Mouse (Mus musculus) left cerebral cortex, adult 11 months (tissue): ENCODE measurements around the gene Tbpl1.

Source experiments
- DNase-seq: peaks from one replicate; pipeline ENCODE4 v3.0.0; 2022; ENCODE audit warnings: low spot score

Tbpl1 gene

GRCm38 (mm10) chr10:22731272-22732093 is at the start of gene Tbpl1:
Tbpl1 (minus strand) TSS chr10:22731938.
- DNase-seq: peak; percentile 91

GRCm38 (mm10) chr10:22781466-22781865 is 49.7 kb upstream of the Tbpl1 start:
- no peak for DNase-seq

GRCm38 (mm10) chr10:22777939-22778338 is 46.2 kb upstream of the Tbpl1 start:
- no peak for DNase-seq

- peak; percentile 17 for DNase-seq
Measured at GRCm38 (mm10) chr10:22776007-22776698, 44.4 kb upstream of the Tbpl1 start.

- no peak for DNase-seq
Measured at GRCm38 (mm10) chr10:22775456-22775855, 43.7 kb upstream of the Tbpl1 start.

- no peak for DNase-seq
Measured at GRCm38 (mm10) chr10:22774626-22775025, 42.9 kb upstream of the Tbpl1 start.

GRCm38 (mm10) chr10:22754240-22754639 is 22.5 kb upstream of the Tbpl1 start:
- no peak for DNase-seq

GRCm38 (mm10) chr10:22751175-22751682 is 19.5 kb upstream of the Tbpl1 start:
- no peak for DNase-seq

GRCm38 (mm10) chr10:22746334-22747322 is 14.9 kb upstream of the Tbpl1 start:
- DNase-seq: no peak

- DNase-seq: no peak
Measured at GRCm38 (mm10) chr10:22745922-22746321, 14.2 kb upstream of the Tbpl1 start.

- no peak for DNase-seq
Measured at GRCm38 (mm10) chr10:22732181-22732580, 443 bp upstream of the Tbpl1 start.

- no peak for DNase-seq
Measured at GRCm38 (mm10) chr10:22730992-22731271, 806 bp downstream of the Tbpl1 start.

- DNase-seq: no peak
Measured at GRCm38 (mm10) chr10:22730266-22730991, 1.3 kb downstream of the Tbpl1 start.

GRCm38 (mm10) chr10:22728257-22728656 is 3.5 kb downstream of the Tbpl1 start:
- DNase-seq: no peak

GRCm38 (mm10) chr10:22726295-22726694 is 5.4 kb downstream of the Tbpl1 start:
- no peak for DNase-seq

GRCm38 (mm10) chr10:22725166-22725565 is 6.6 kb downstream of the Tbpl1 start:
- no peak for DNase-seq

GRCm38 (mm10) chr10:22720781-22721529 is 10.8 kb downstream of the Tbpl1 start:
- no peak for DNase-seq

- DNase-seq: no peak
Measured at GRCm38 (mm10) chr10:22718475-22718874, 13.3 kb downstream of the Tbpl1 start.

GRCm38 (mm10) chr10:22714520-22714919 is 17.2 kb downstream of the Tbpl1 start:
- no peak for DNase-seq

- DNase-seq: no peak
Measured at GRCm38 (mm10) chr10:22712955-22713354, 18.8 kb downstream of the Tbpl1 start.
